Mouse (Mus musculus): Measurements from ENCODE around the gene Mrpl23.

Mrpl23 gene

GRCm38 (mm10) chr7:142520331-142520730 lies 12.2 kb upstream of the Mrpl23 start:
- DNase-seq (ENCODE audit: low spot score in 2 of 2), result no peak

- no peak for DNase-seq (ENCODE audit: low spot score in 2 of 2)
These were observed 10.1 kb upstream of the Mrpl23 start for GRCm38 (mm10) chr7:142522352-142522751.

- DNase-seq (ENCODE audit: low spot score in 2 of 2), result no peak
These were observed 9.1 kb upstream of the Mrpl23 start for GRCm38 (mm10) chr7:142523200-142523990.

GRCm38 (mm10) chr7:142525342-142526178 lies 6.9 kb upstream of the Mrpl23 start:
- DNase-seq (ENCODE audit: low spot score in 2 of 2), result no peak

GRCm38 (mm10) chr7:142529350-142529749 lies 3.1 kb upstream of the Mrpl23 start:
- DNase-seq (ENCODE audit: low spot score in 2 of 2), result no peak

- DNase-seq (ENCODE audit: low spot score in 2 of 2), result no peak
These were observed 439 bp upstream of the Mrpl23 start for GRCm38 (mm10) chr7:142531973-142532521.

GRCm38 (mm10) chr7:142533059-142533855 lies 771 bp downstream of the Mrpl23 start:
- DNase-seq (ENCODE audit: low spot score in 2 of 2), result peak; percentile 85 to 95

GRCm38 (mm10) chr7:142535116-142535515 lies 2.6 kb downstream of the Mrpl23 start:
- DNase-seq (ENCODE audit: low spot score in 2 of 2), result no peak

GRCm38 (mm10) chr7:142535832-142536231 lies 3.3 kb downstream of the Mrpl23 start:
- no peak for DNase-seq (ENCODE audit: low spot score in 2 of 2)

GRCm38 (mm10) chr7:142537181-142537580 lies 4.7 kb downstream of the Mrpl23 start:
- DNase-seq (ENCODE audit: low spot score in 2 of 2), result no peak

GRCm38 (mm10) chr7:142537879-142538278 lies 5.4 kb downstream of the Mrpl23 start:
- peak; percentile 56 to 85 for DNase-seq (ENCODE audit: low spot score in 2 of 2)

GRCm38 (mm10) chr7:142538291-142538690 lies 5.8 kb downstream of the Mrpl23 start:
- DNase-seq (ENCODE audit: low spot score in 2 of 2), result no peak

- no peak for DNase-seq (ENCODE audit: low spot score in 2 of 2)
These were observed 6.3 kb downstream of the Mrpl23 start for GRCm38 (mm10) chr7:142538766-142539165.

- no peak for DNase-seq (ENCODE audit: low spot score in 2 of 2)
These were observed 7.3 kb downstream of the Mrpl23 start for GRCm38 (mm10) chr7:142539828-142540227.

GRCm38 (mm10) chr7:142542771-142543303 lies 10.4 kb downstream of the Mrpl23 start:
- DNase-seq (ENCODE audit: low spot score in 2 of 2), result no peak

GRCm38 (mm10) chr7:142545967-142546366 lies 13.5 kb downstream of the Mrpl23 start:
- DNase-seq (ENCODE audit: low spot score in 2 of 2), result no peak

- no peak for DNase-seq (ENCODE audit: low spot score in 2 of 2)
These were observed 15.4 kb downstream of the Mrpl23 start for GRCm38 (mm10) chr7:142547874-142548273.

- no peak for DNase-seq (ENCODE audit: low spot score in 2 of 2)
These were observed 16.2 kb downstream of the Mrpl23 start for GRCm38 (mm10) chr7:142548706-142549105.

GRCm38 (mm10) chr7:142549941-142550763 lies 17.7 kb downstream of the Mrpl23 start:
- no peak for DNase-seq (ENCODE audit: low spot score in 2 of 2)

GRCm38 (mm10) chr7:142550935-142551373 lies 18.5 kb downstream of the Mrpl23 start:
- DNase-seq (ENCODE audit: low spot score in 2 of 2), result no peak
